Mouse (Mus musculus): ENCODE results near the gene Olfr1312.
"Not testable (repeated sequence)": the region's sequence is repeated elsewhere in the genome, so short reads cannot be mapped to it uniquely, and the experiment has no call there.

The Olfr1312 gene

GRCm38 (mm10) chr2:112050138-112050537, at the start of gene Olfr1312:
TSS of gene Olfr1312 (minus strand) at chr2:112050238.
- DNase-seq (ENCODE audit: low spot score in 2 of 2) = no peak

- no peak for DNase-seq (ENCODE audit: low spot score in 2 of 2)
Measured at GRCm38 (mm10) chr2:112096681-112097080, 46.6 kb upstream of the Olfr1312 start, which contains the start of gene Olfr1314. TSS of gene Olfr1314 (minus strand) at chr2:112096781.

GRCm38 (mm10) chr2:112077743-112078142, 27.7 kb upstream of the Olfr1312 start, which contains the start of gene Olfr1313:
TSS of gene Olfr1313 (minus strand) at chr2:112077843.
- no peak for DNase-seq (ENCODE audit: low spot score in 2 of 2)

- not testable (repeated sequence) for DNase-seq (ENCODE audit: low spot score in 2 of 2)
Measured at GRCm38 (mm10) chr2:112026971-112027370, 23.1 kb downstream of the Olfr1312 start.

- DNase-seq (ENCODE audit: low spot score in 2 of 2) = no peak
Measured at GRCm38 (mm10) chr2:112024312-112024711, 25.7 kb downstream of the Olfr1312 start, which contains the start of gene Olfr1311. TSS of gene Olfr1311 (minus strand) at chr2:112024412.

GRCm38 (mm10) chr2:112014900-112015299, 35.1 kb downstream of the Olfr1312 start:
- DNase-seq (ENCODE audit: low spot score in 2 of 2) = no peak

GRCm38 (mm10) chr2:112012608-112013007, 37.4 kb downstream of the Olfr1312 start, which contains the start of gene Olfr1310:
TSS of gene Olfr1310 (minus strand) at chr2:112012708.
- no peak for DNase-seq (ENCODE audit: low spot score in 2 of 2)

GRCm38 (mm10) chr2:111990181-111990580, 59.9 kb downstream of the Olfr1312 start, which contains the start of gene Olfr1309:
TSS of gene Olfr1309 (minus strand) at chr2:111990281.
- no peak for DNase-seq (ENCODE audit: low spot score in 2 of 2)
